Mouse (Mus musculus): Measurements from ENCODE around the gene Lyrm2. TPM values are rescaled to one million over a fixed set of nuclear protein-coding genes. Genes with fewer than 3 reads are reported as not detected.

Lyrm2 gene
- polyA plus RNA-seq, 1 experiment, result not detected

GRCm38 (mm10) chr4:32836071-32836470 lies 36.0 kb downstream of the Lyrm2 start:
- no peak overlapping the region for H3K4me3 ChIP-seq (replicated peaks)
- no peaks in the 10 kb centered on the region for H3K36me3 ChIP-seq (replicated peaks; ENCODE audit: low read length)
- H3K27me3 ChIP-seq (replicated peaks), result peaks cover 21% of the 10 kb centered on the region
- H3K9me3 ChIP-seq, result 0 out of 2 replicates have a peak, but pooled peaks cover 11% of the 10 kb centered on the region
- TF ChIP-seq FLI1 (IDR thresholded peaks at IDR 0.05; ENCODE audit: low read length) (no peak), GATA1 (IDR thresholded peaks at IDR 0.05; ENCODE audit: borderline replicate concordance, low read length) (no peak)
- no peaks in the 10 kb centered on the region for H3K4me1 ChIP-seq

GRCm38 (mm10) chr4:32838401-32838800 lies 38.3 kb downstream of the Lyrm2 start:
- no peak overlapping the region for H3K4me3 ChIP-seq (replicated peaks)
- H3K36me3 ChIP-seq (replicated peaks; ENCODE audit: low read length), result no peaks in the 10 kb centered on the region
- H3K4me1 ChIP-seq, result no peaks in the 10 kb centered on the region
- TF ChIP-seq FLI1 (IDR thresholded peaks at IDR 0.05; ENCODE audit: low read length) (no peak), GATA1 (IDR thresholded peaks at IDR 0.05; ENCODE audit: borderline replicate concordance, low read length) (no peak)
- H3K9me3 ChIP-seq, result 0 out of 2 replicates have a peak, but pooled peaks cover 11% of the 10 kb centered on the region
- H3K27me3 ChIP-seq (replicated peaks), result peaks cover 17% of the 10 kb centered on the region

Other genes starting within 250 kb of the Lyrm2 start
- gene Gja10, start 197.5 kb upstream of the Lyrm2 start, polyA plus RNA-seq (2012; ENCODE audit: insufficient read depth, low replicate concordance), result not detected in 2 replicates
- gene Casp8ap2, start 184.8 kb upstream of the Lyrm2 start, polyA plus RNA-seq (2012; ENCODE audit: insufficient read depth, low replicate concordance), result 0.37 TPM in 1 of 2 replicates, not detected in the other
- 0.65 and 2.8 TPM in 2 replicates for gene Mdn1, start 143.1 kb upstream of the Lyrm2 start, polyA plus RNA-seq (2012; ENCODE audit: insufficient read depth, low replicate concordance)
- gene Ankrd6, start 150.6 kb downstream of the Lyrm2 start, polyA plus RNA-seq (2012; ENCODE audit: insufficient read depth, low replicate concordance), result not detected in 2 replicates
- gene Rragd, start 182.8 kb downstream of the Lyrm2 start, polyA plus RNA-seq (2012; ENCODE audit: insufficient read depth, low replicate concordance), result 0.37 TPM in 1 of 2 replicates, not detected in the other
- 27.5 and 35.5 TPM in 2 replicates for gene Ube2j1, start 231.2 kb downstream of the Lyrm2 start, polyA plus RNA-seq (2012; ENCODE audit: insufficient read depth, low replicate concordance)